Mouse (Mus musculus): ENCODE data around the gene Ush1g.

Gene Ush1g

DNA sequence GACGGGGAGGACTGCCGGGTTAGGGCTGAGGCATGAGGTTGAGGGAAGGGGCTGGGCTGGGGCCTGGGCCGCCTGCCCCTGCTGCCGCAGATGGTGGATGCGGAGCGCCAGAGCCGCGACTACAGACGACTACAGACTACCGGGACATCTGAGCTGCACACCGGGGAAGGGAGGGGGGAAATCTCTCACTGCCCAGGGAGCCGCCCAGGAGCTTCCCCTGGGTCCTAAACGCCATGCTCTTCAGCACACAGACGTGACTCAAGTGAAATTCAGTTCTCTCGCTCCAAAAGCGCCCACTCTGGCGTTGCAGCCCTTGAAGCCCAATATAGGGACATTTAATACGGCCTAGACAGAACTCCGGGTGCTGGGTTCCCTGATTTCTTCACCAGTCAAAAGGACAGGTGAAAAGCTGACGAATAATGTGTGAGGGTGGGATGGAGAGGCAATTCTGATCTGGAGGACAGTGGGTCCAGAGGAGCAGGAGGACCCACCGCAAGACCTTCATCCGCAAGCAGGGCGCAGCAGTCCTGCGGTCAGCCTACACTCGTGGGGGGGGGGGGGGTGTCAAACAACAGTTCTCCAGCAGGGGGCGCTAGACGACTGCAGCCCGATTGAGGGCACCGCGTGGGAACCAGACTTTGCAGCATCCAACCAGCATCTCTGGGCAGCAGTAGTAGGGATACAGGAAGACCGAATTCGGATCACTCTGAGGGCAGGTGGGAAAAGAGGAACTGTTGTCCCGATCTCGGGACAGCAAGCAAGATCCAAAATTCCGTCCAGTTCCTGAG lies at the start of gene Ush1g:
Gene Ush1g (minus strand): TSS at position 136 of the 788 bp plus-strand sequence.
- peak; percentile 44 to 55 for DNase-seq (ENCODE audit: low spot score in 2 of 2)

DNA sequence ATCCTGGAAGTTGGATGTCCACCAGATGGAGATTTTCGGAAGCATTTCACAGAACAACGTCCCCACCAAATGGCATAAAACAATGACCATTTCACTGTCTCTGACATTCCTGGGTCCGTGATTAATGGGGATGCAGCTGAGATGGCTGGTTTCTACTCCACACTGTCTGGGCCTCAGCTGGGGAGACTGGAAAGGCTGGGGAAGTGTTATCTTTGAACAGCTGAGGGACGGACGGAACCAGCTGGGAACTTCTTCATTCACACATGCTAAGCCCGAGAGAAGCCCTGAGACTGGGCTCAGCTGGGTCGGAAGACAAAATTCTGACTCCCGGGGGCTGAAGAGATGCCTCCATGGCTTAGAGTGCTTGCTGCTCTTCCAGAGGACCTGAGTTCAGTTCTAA lies 49.5 kb upstream of the Ush1g start:
- DNase-seq (ENCODE audit: low spot score in 2 of 2): no peak

GRCm38 (mm10) chr11:115370368-115370767 lies 48.5 kb upstream of the Ush1g start:
- no peak for DNase-seq (ENCODE audit: low spot score in 2 of 2)

- DNase-seq (ENCODE audit: low spot score in 2 of 2): peak; percentile 63 to 72
Measured at GRCm38 (mm10) chr11:115367395-115367944, 45.6 kb upstream of the Ush1g start, which contains the start of gene Hid1. Hid1 (minus strand) TSS chr11:115367756.

DNA sequence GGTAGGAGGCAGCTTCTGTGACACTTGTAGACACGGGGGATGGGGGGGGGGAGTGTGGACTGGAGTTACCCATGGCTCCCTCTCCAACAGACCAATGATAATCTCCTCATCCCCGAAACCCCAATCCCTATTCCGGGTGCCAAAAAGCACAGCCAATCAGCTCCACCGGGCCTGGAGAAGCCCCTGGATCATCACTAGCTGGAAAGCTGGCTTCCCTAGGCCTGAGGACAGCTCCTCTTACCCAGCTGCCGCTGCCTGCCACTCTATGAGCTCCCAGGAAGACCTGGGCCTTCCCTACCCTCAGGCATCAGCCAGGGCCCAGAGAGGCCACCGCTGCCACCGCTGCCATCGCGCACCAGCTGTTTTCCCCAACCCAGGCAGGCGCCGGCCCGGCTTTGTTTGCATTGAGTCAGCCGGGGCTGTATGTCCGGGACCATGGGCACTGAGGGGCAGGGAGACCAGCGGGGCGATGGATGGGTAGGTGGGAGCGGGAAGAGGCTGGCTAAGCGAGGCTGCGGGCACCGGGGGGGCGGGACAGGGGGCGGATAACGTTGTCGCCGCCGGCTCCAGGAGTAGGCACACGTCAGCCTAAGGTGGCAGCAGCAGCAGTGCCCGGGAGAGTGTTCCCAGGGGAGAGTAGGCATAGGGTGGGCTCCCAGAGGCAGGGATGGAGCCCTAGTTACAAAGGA lies 45.0 kb upstream of the Ush1g start:
- DNase-seq (ENCODE audit: low spot score in 2 of 2): no peak

DNA sequence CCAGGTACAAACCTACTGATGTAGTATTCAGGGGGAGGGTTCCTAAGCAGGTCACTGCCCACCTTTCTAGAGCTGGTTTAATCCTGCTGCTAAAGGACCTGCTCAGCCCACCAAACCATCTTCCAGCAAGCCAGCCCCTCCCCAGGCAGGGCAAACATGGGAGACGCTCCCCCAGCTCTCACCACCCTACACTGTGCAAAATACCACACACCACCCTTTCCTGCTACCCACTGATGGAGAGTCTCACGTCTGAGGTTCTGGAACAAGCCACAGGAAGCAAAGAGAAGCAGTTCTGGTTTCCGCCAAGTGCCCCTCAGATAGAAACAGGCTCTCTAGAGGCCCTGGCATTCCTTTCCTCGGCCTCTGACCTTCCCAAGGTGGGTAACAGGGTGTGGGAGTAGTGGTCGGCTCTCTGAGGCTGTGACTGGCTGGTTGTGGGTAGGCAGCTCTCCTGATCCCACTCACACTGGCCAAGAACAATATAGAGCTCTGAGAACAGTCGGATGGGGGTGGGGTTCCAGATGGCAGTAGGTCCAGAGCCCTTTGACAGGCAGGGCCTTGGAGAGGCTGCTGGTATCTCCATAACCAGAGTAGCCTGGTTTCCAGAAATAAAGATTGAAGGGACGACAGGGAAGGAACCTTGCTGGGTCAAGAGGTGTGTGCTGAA lies 44.3 kb upstream of the Ush1g start:
- no peak for DNase-seq (ENCODE audit: low spot score in 2 of 2)

GRCm38 (mm10) chr11:115364136-115364535 lies 42.3 kb upstream of the Ush1g start:
- DNase-seq (ENCODE audit: low spot score in 2 of 2): no peak

GRCm38 (mm10) chr11:115359726-115360125 lies 37.9 kb upstream of the Ush1g start:
- no peak for DNase-seq (ENCODE audit: low spot score in 2 of 2)

GRCm38 (mm10) chr11:115359293-115359692 lies 37.5 kb upstream of the Ush1g start:
- no peak for DNase-seq (ENCODE audit: low spot score in 2 of 2)

- peak; percentile 63 to 77 for DNase-seq (ENCODE audit: low spot score in 2 of 2)
Measured at GRCm38 (mm10) chr11:115358468-115358867, 36.6 kb upstream of the Ush1g start.

DNA sequence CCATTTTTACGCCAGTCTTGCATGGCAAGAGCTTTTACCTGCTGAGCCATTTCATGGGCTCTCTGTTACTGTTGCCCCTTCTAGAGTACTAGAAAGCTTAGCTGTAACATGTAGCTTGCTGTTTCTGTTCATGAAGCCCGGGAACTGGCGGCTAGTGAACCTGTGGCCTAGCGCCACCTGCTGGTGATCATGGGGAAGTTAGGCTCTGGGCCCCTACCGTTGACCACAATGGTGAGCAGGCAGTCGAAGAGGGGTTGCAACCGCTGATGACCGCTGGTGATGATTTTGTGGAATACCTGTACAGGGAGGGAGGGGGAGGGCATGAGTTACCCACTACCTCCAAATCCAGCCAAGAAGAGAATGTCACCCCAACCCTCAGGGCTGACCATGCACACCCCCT lies 32.3 kb upstream of the Ush1g start:
- DNase-seq (ENCODE audit: low spot score in 2 of 2): peak; percentile 59 to 66

GRCm38 (mm10) chr11:115353375-115353774 lies 31.5 kb upstream of the Ush1g start:
- no peak for DNase-seq (ENCODE audit: low spot score in 2 of 2)

DNA sequence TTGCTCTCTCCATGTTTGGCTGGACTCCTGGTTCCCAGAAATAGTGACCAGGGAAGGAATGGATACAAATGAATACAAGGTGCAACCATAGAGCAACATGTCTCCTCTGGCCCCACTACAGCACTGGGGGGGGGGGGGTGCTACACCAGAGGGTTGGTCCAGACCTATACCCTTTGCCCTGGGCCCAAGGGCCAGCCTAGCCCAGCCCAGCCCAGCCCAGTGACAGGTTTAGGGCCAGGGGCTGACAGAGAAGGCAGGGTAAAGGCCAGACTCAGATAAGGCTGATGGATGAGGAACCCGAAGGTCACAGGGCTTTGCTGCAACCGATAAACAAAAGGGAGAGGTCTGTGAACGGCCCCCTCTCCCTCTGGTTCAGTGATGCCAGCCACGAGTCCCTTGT lies 28.1 kb upstream of the Ush1g start:
- DNase-seq (ENCODE audit: low spot score in 2 of 2): no peak

GRCm38 (mm10) chr11:115348681-115349248 lies 26.9 kb upstream of the Ush1g start:
- no peak for DNase-seq (ENCODE audit: low spot score in 2 of 2)

DNA sequence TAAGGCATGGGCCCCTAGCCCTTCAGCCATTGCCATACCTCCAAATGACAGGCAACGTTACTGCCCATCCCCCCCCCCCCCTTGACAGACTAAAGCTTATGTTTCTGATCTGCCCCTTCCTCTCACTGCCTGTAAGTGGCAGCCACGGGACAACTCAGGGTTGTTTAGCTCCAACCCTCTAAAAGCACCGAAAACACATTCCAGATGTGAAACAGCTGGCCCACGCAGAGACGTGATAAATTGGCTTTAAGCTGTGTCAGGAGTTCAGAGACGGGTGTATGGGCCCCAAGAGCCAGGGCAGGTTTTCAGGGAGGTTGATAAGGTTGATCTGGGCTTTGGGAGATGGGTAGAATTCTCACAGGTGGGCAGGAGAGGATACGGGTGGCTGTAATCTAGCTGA lies 23.7 kb upstream of the Ush1g start:
- no peak for DNase-seq (ENCODE audit: low spot score in 2 of 2)

DNA sequence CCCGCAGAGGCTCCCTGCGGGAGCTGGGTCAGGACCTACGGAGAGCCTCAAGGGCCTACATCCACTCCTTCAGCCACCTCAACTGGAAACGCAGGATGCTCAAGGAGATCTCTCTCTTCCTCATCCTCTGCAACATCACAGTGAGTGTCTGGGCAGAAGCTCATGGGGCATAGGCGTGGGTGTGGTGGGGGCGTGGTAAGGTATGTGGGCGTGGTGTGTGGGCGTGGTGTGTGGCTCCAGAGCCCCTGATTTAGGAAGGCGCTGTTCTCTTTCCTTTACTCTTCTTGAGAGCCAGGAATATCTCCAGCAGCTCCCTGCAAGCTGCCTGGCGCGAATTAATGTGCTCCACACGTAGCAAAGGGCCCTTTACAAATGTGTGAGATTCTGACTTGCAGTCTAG lies 23.1 kb upstream of the Ush1g start:
- no peak for DNase-seq (ENCODE audit: low spot score in 2 of 2)

GRCm38 (mm10) chr11:115341866-115342265 lies 20.0 kb upstream of the Ush1g start:
- no peak for DNase-seq (ENCODE audit: low spot score in 2 of 2)

- DNase-seq (ENCODE audit: low spot score in 2 of 2): no peak
Measured at GRCm38 (mm10) chr11:115341246-115341645, 19.4 kb upstream of the Ush1g start.

GRCm38 (mm10) chr11:115337826-115338225 lies 16.0 kb upstream of the Ush1g start:
- DNase-seq (ENCODE audit: low spot score in 2 of 2): no peak

GRCm38 (mm10) chr11:115337350-115337749 lies 15.5 kb upstream of the Ush1g start:
- no peak for DNase-seq (ENCODE audit: low spot score in 2 of 2)

- no peak for DNase-seq (ENCODE audit: low spot score in 2 of 2)
Measured at GRCm38 (mm10) chr11:115336115-115336514, 14.3 kb upstream of the Ush1g start.

DNA sequence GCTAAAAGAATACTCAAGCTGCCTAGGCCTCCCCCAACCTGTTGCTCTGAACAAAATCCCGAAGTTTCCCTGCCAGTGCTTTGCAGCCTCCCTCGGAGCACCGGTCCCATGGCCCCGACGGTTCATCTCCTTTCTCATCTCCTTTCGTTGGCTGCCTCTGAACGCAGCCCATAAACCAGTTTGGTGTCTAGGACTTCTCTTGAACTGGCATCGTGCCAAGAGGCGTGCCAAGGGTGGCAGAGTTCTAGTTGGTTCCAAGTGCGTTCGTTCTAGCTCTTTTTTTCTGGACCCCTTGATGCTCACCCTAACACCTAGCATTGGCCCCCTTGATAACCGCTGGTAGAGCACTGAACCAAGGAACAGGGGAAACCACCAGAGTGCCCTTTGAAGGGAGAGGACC lies 13.4 kb upstream of the Ush1g start:
- no peak for DNase-seq (ENCODE audit: low spot score in 2 of 2)

Measured in natural killer cell, adult 2 months (primary cell).